Mouse (Mus musculus): ENCODE measurements at regions not wholly inside any gene's neighbourhood (a gene's known extent, or its start where the extent isn't known, plus 50 kb on each side); places are given as distances from the start of the nearest gene placed in this dataset.

GRCm38 (mm10) chr9:11559384-11559783, 654.8 kb upstream of the Cntn5 start:
- Histone ChIP-seq H3K4me2 (ENCODE audit: low read depth, low read length, poor library complexity, severe bottlenecking) (no peak overlapping the region), H3K27ac (ENCODE audit: low read depth, low read length) (no peak overlapping the region), H3K4me3 (ENCODE audit: low read depth, low read length) (no peak overlapping the region), H3K27me3 (ENCODE audit: insufficient read depth, low read length) (no peaks in the 10 kb centered on the region), H3K9ac (replicated peaks; ENCODE audit: low read length, poor library complexity, severe bottlenecking) (no peak overlapping the region), H3K36me3 (ENCODE audit: insufficient read depth, low read length) (no peaks in the 10 kb centered on the region), H3K9me3 (ENCODE audit: low read length) (no peaks in the 10 kb centered on the region), H3K4me1 (ENCODE audit: insufficient read depth, low read length) (no peaks in the 10 kb centered on the region)
- DNase-seq (ENCODE audit: low spot score) = no peak
- TF ChIP-seq CTCF (IDR thresholded peaks at IDR 0.05) = no peak
- ATAC-seq (ENCODE audit: low FRiP score) = no peak
- WGBS = 74% methylated on average over 1 of the region's 1 CpGs

GRCm38 (mm10) chr9:11513806-11514496, 609.4 kb upstream of the Cntn5 start:
- 89% methylated on average over 11 of the region's 11 CpGs for WGBS
- Histone ChIP-seq H3K9ac (replicated peaks; ENCODE audit: low read length, poor library complexity, severe bottlenecking) (no peak overlapping the region), H3K36me3 (ENCODE audit: insufficient read depth, low read length) (no peaks in the 10 kb centered on the region), H3K4me1 (ENCODE audit: insufficient read depth, low read length) (no peaks in the 10 kb centered on the region), H3K9me3 (ENCODE audit: low read length) (no peaks in the 10 kb centered on the region), H3K4me3 (ENCODE audit: low read depth, low read length) (no peak overlapping the region), H3K4me2 (ENCODE audit: low read depth, low read length, poor library complexity, severe bottlenecking) (no peak overlapping the region), H3K27ac (ENCODE audit: low read depth, low read length) (no peak overlapping the region), H3K27me3 (ENCODE audit: insufficient read depth, low read length) (no peaks in the 10 kb centered on the region)
- TF ChIP-seq CTCF (IDR thresholded peaks at IDR 0.05) = no peak
- no peak for ATAC-seq (ENCODE audit: low FRiP score)
- DNase-seq (ENCODE audit: low spot score) = no peak
